Mouse (Mus musculus) midbrain, embryonic 10.5 days (tissue): ENCODE results near the gene Gm20708. TPM values are rescaled to one million over a fixed set of nuclear protein-coding genes. Genes with fewer than 3 reads are reported as not detected.

Experiments
- DNase-seq: peaks from one replicate; pipeline ENCODE4 v3.0.0-alpha.2; 2017; ENCODE audit warnings: low spot score
- H3K27ac ChIP-seq: fragments of 300-500 bp; sonication (generic); replicated peaks from 2 replicates; pipeline ENCODE4 v1.5.1; 2016; ENCODE audit warnings: mild to moderate bottlenecking
- H3K27me3 ChIP-seq: fragments of 300-500 bp; sonication (generic); 2 replicates; pipeline ENCODE4 v1.6.1; 2016; ENCODE audit warnings: low read depth, mild to moderate bottlenecking; ENCODE audit not compliant: poor library complexity, severe bottlenecking
- H3K36me3 ChIP-seq: fragments of 300-500 bp; sonication (generic); 2 replicates; pipeline ENCODE4 v1.6.1; 2016; ENCODE audit warnings: mild to moderate bottlenecking, moderate library complexity
- H3K4me1 ChIP-seq: fragments of 300-500 bp; sonication (generic); 2 replicates; pipeline ENCODE4 v1.6.1; 2016
- H3K4me3 ChIP-seq: fragments of 300-500 bp; sonication (generic); 2 replicates; pipeline ENCODE4 v1.5.1; 2016; ENCODE audit warnings: mild to moderate bottlenecking, moderate library complexity
- H3K9me3 ChIP-seq: fragments of 300-500 bp; sonication (generic); replicated peaks from 2 replicates; pipeline ENCODE4 v1.6.1; 2016; ENCODE audit warnings: mild to moderate bottlenecking
- WGBS: fragments of 180-500 bp; shearing (Covaris S2); methylation state at CpG from one replicate; pipeline ENCODE4 v1.1.7; 2016; 5-methylcytosine and 5-hydroxymethylcytosine counted together
- polyA plus RNA-seq: library from polyadenylated mRNA; unstranded; fragments of >200 nt; fragmentation: Nextera tagmentation; extraction: Ambion mirVana; gene quantifications from 2 replicates; pipeline ENCODE4 v1.2.1, GENCODE M21; 2016

Gene Gm20708
- polyA plus RNA-seq, 1 experiment from 2014 or later: 0.58 TPM

DNA sequence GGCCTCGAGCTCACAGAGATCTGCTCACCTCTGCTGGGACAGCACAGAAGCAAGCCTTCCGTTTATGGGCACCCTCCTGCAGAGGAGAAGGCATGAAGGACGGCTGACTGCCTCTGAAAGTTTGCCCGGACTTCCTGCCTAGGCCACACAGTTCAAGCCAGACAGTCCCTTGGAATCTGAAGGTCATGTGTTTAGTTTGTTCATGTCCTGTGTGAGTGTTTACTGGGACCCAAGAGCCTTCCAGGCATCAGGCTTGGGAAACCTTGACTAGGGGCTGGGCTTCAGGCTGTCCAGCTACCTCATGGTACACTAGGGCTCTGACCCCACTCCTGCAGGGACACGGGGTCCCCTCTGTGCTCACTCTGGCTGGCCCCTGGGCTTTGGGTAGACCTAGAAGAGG, 76.5 kb downstream of the Gm20708 start:
- H3K27ac ChIP-seq: no peak overlapping the region
- H3K4me1 ChIP-seq: peaks cover 58% of the 10 kb centered on the region
- DNase-seq: no peak
- H3K36me3 ChIP-seq: no peaks in the 10 kb centered on the region
- WGBS: 59% methylated on average over 5 of the region's 5 CpGs
- H3K27me3 ChIP-seq: peaks cover 77% of the 10 kb centered on the region
- H3K4me3 ChIP-seq: no peak overlapping the region
- H3K9me3 ChIP-seq: no peaks in the 10 kb centered on the region

DNA sequence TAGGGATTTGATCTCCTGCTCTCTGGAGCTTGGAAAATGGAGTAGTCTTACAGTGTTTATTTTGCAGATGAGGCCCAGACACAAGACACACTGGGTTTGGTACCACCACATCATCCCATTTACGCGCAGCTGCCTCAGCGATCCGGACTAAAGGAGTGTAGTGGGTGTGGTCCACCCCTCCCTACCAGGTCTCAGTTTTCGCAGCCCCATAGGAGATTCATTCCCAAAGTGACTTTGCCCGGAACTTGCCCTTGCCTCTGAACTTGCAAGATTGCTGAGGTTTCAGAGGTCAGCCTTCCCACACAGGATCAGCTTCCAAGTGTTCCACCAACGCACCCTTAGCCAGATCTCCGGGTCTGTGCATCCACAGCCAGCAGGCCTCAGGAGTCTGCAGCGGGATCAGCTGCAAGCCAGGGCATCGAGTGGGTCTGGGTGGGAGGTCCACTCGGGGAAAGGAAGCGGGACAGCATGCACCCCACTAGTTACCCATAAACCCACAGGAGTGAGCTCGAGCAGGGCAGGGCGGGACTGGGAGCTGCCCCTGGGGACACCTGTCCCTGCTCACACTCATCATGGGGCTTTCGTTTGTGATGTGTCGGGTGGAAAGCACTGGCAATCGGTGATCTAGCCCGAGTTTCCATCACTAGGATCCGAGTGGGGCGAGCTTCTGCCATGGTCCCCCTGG, 78.8 kb downstream of the Gm20708 start:
- DNase-seq: peak; percentile 37
- peaks cover 83% of the 10 kb centered on the region for H3K27me3 ChIP-seq
- 9% methylated on average over 20 of the region's 20 CpGs for WGBS

GRCm38 (mm10) chr11:117888853-117889822, 79.7 kb downstream of the Gm20708 start:
- H3K36me3 ChIP-seq: no peaks in the 10 kb centered on the region
- peak overlapping the region; percentile 80 for H3K27ac ChIP-seq
- peaks cover 83% of the 10 kb centered on the region for H3K27me3 ChIP-seq
- no peaks in the 10 kb centered on the region for H3K9me3 ChIP-seq
- peaks cover 36% of the 10 kb centered on the region for H3K4me1 ChIP-seq
- peak; percentile 60 for DNase-seq
- H3K4me3 ChIP-seq: peak overlapping the region; percentile 48
- 1% methylated on average over 33 of the region's 33 CpGs for WGBS

More for the DNA sequence above, 78.8 kb downstream of the Gm20708 start:
- Histone ChIP-seq H3K4me1 (peaks cover 40% of the 10 kb centered on the region), H3K36me3 (no peaks in the 10 kb centered on the region), H3K4me3 (peak overlapping the region; percentile 48), H3K9me3 (no peaks in the 10 kb centered on the region), H3K27ac (peak overlapping the region; percentile 80)

Other genes with a start within 250 kb of the Gm20708 start
- 9.4 and 12.4 TPM in 2 replicates for gene Tnrc6c, start 155.4 kb upstream of the Gm20708 start, polyA plus RNA-seq
- gene Tmc8, start 27.6 kb upstream of the Gm20708 start, polyA plus RNA-seq: 0.78 and 0.93 TPM in 2 replicates
- 10.1 and 10.5 TPM in 2 replicates for gene Tmc6, start 27.5 kb upstream of the Gm20708 start, polyA plus RNA-seq
- 1.4 and 2.2 TPM in 2 replicates for gene 6030468B19Rik, start 12.0 kb upstream of the Gm20708 start, polyA plus RNA-seq
- 36.2 and 39.4 TPM in 2 replicates for gene Syngr2, start within 50 bp of the Gm20708 start, polyA plus RNA-seq
- gene Afmid, start 16.3 kb downstream of the Gm20708 start, polyA plus RNA-seq: 3.5 TPM in 2 replicates
- 123 and 137 TPM in 2 replicates for gene Tk1, start 16.4 kb downstream of the Gm20708 start, polyA plus RNA-seq
- 373 and 413 TPM in 2 replicates for gene Birc5, start 39.6 kb downstream of the Gm20708 start, polyA plus RNA-seq
- not detected in 2 replicates for gene Tmem235, start 51.1 kb downstream of the Gm20708 start, polyA plus RNA-seq
- gene Tha1, start 63.8 kb downstream of the Gm20708 start, polyA plus RNA-seq: 5.0 and 5.2 TPM in 2 replicates
- gene Socs3, start 160.4 kb downstream of the Gm20708 start, polyA plus RNA-seq: 14.1 and 14.3 TPM in 2 replicates
- gene Pgs1, start 176.6 kb downstream of the Gm20708 start, polyA plus RNA-seq: 45.0 and 46.3 TPM in 2 replicates